10 mouse cellular contexts compared by ENCODE assay signal in genomic region chr11:85917091-85917992, GRCm38 (mm10). TPM values are rescaled to one million over a fixed set of nuclear protein-coding genes. Genes with fewer than 3 reads are reported as not detected.
DNase-seq lines count a peak whose midpoint lies in the region; ATAC-seq and TF ChIP-seq lines count a peak whose summit lies in the region.
"Had no signal": no experiment of that assay in that cellular context is flagged by ENCODE, and none has a peak within 500 bp of the region (broad histone marks: within the 10 kb centered on the region; RNA-seq: fewer than 3 reads in every experiment).

No protein-coding gene starts in this region.

- H3K9ac ChIP-seq in lung, embryonic 14.5 days: no peak overlapping the region
- no peak overlapping the region for H3K9ac ChIP-seq in hindbrain, embryonic 11.5 days (ENCODE audit: low read depth, low read length)
- H3K9ac ChIP-seq in neural tube, embryonic 12.5 days: no peak overlapping the region

- H3K9me3 ChIP-seq in lung, embryonic 14.5 days (ENCODE audit: low read depth, low read length): no peaks in the 10 kb centered on the region
- no peaks in the 10 kb centered on the region for H3K9me3 ChIP-seq in hindbrain, embryonic 11.5 days (ENCODE audit: control insufficient read depth, low read length)
- H3K9me3 ChIP-seq in neural tube, embryonic 12.5 days: no peaks in the 10 kb centered on the region

- peak; percentile 16; the same call in 1 of the 2 replicates for ATAC-seq in lung, embryonic 14.5 days (ENCODE audit: insufficient read depth)
- ATAC-seq in hindbrain, embryonic 11.5 days (ENCODE audit: low FRiP score): peak; percentile 71; the same call in 1 of the 2 replicates
- peak; percentile 73 for ATAC-seq in neural tube, embryonic 12.5 days (ENCODE audit: low FRiP score, low read depth)

- TF ChIP-seq CTCF in lung, embryonic 14.5 days (IDR thresholded peaks at IDR 0.05; ENCODE audit: low read depth): no peak

- peaks cover 37% of the 10 kb centered on the region for H3K36me3 ChIP-seq in lung, embryonic 14.5 days (ENCODE audit: insufficient read depth)
- H3K36me3 ChIP-seq in hindbrain, embryonic 11.5 days (ENCODE audit: control insufficient read depth, insufficient read depth, low read length): no peaks in the 10 kb centered on the region
- no peaks in the 10 kb centered on the region for H3K36me3 ChIP-seq in neural tube, embryonic 12.5 days

- no peak overlapping the region for H3K4me2 ChIP-seq in lung, embryonic 14.5 days
- no peak overlapping the region; the same call in 1 of the 2 replicates for H3K4me2 ChIP-seq in hindbrain, embryonic 11.5 days (replicated peaks; ENCODE audit: low read depth, low read length)
- H3K4me2 ChIP-seq in neural tube, embryonic 12.5 days (replicated peaks): peak overlapping the region; percentile 41; the same call in 1 of the 2 replicates

- H3K4me1 ChIP-seq in lung, embryonic 14.5 days (ENCODE audit: insufficient read depth): peaks cover 11% of the 10 kb centered on the region; the same call in 1 of the 2 replicates
- H3K4me1 ChIP-seq in hindbrain, embryonic 11.5 days (replicated peaks; ENCODE audit: control insufficient read depth, insufficient read depth, low read length): peaks cover 15% of the 10 kb centered on the region
- H3K4me1 ChIP-seq in neural tube, embryonic 12.5 days: peaks cover 31% of the 10 kb centered on the region

- DNase-seq in lung, embryonic 14.5 days: peak; percentile 64
- DNase-seq in lung, postnatal 10 days: no peak
- DNase-seq in embryo, embryonic 10 days (ENCODE audit: low spot score): peak; percentile 69
- DNase-seq in hindbrain, embryonic 11.5 days (ENCODE audit: low spot score): peak; percentile 61
- DNase-seq in liver: no peak
- no peak for DNase-seq in left cerebral cortex, postnatal 4 days
- DNase-seq: gastrocnemius, postnatal 10 days; heart, postnatal 10 days had no signal

- H3K4me3 ChIP-seq in lung, embryonic 14.5 days (ENCODE audit: low read depth, low read length): no peak overlapping the region
- H3K4me3 ChIP-seq in hindbrain, embryonic 11.5 days (ENCODE audit: low read depth, low read length): no peak overlapping the region
- no peak overlapping the region for H3K4me3 ChIP-seq in neural tube, embryonic 12.5 days

- 17% methylated on average over 12 of the region's 12 CpGs for WGBS in lung, embryonic 14.5 days
- 24% methylated on average over 12 of the region's 12 CpGs for WGBS in hindbrain, embryonic 11.5 days
- WGBS in neural tube, embryonic 12.5 days: 20% methylated on average over 12 of the region's 12 CpGs

- no peaks in the 10 kb centered on the region for H3K27me3 ChIP-seq in lung, embryonic 14.5 days (ENCODE audit: insufficient read depth, low read length)
- no peaks in the 10 kb centered on the region for H3K27me3 ChIP-seq in hindbrain, embryonic 11.5 days (ENCODE audit: control insufficient read depth, insufficient read depth, low read length)
- peaks cover 13% of the 10 kb centered on the region for H3K27me3 ChIP-seq in neural tube, embryonic 12.5 days (replicated peaks)

- peak overlapping the region; percentile 62; the same call in 1 of the 2 replicates for H3K27ac ChIP-seq in lung, embryonic 14.5 days (ENCODE audit: low read depth)
- peak overlapping the region; percentile 70 for H3K27ac ChIP-seq in hindbrain, embryonic 11.5 days (ENCODE audit: low read depth, low read length)
- H3K27ac ChIP-seq in neural tube, embryonic 12.5 days: no peak overlapping the region

- intact Hi-C loops in left cerebral cortex, postnatal 4 days (cut with DNase I): no loop called here

RNA-seq across cellular contexts. Expression of gene Tbx4, which starts 31.1 kb away (rescaled TPM):
- 67.9 and 73.4 TPM in 2 replicates for polyA plus RNA-seq in lung, embryonic 14.5 days (2014; fragmentation: Nextera tagmentation; extraction: Ambion mirVana)
- 0.08 and 0.13 TPM in 2 replicates for polyA plus RNA-seq in hindbrain, embryonic 11.5 days (2014; fragmentation: Nextera tagmentation; extraction: Ambion mirVana)
- polyA plus RNA-seq in neural tube, embryonic 12.5 days (2016; fragmentation: Nextera tagmentation; extraction: Ambion mirVana): 0.39 and 0.61 TPM in 2 replicates
- total RNA-seq in left cerebral cortex, postnatal 4 days (2021): under 1 TPM; 0.12 to 0.38 TPM
- total RNA-seq: megakaryocyte, adult 5-6 weeks had no signal

Comparison
In these comparisons a context has a peak if more than half of its experiments do, and no peak if none do; other contexts are left out.
1. DNase-seq: peak in lung, embryonic 14.5 days (single experiment), embryo, embryonic 10 days (single experiment) and hindbrain, embryonic 11.5 days (single experiment); none in lung, postnatal 10 days (single experiment), liver (single experiment) and left cerebral cortex, postnatal 4 days (single experiment).
2. ATAC-seq: peak in every context shown above with its lines; median percentile 73 in neural tube, embryonic 12.5 days; 71 in hindbrain, embryonic 11.5 days; 16 in lung, embryonic 14.5 days.
3. RNA of gene Tbx4, which starts 31.1 kb away (polyA plus RNA-seq): 67.9 to 73.4 TPM in lung, embryonic 14.5 days; 0.39 to 0.61 TPM in neural tube, embryonic 12.5 days and 0.08 to 0.13 TPM in hindbrain, embryonic 11.5 days; every median in the first group is over 10 times any median in the second.